Mouse (Mus musculus): ENCODE measurements around the gene Dis3l2.

DNA sequence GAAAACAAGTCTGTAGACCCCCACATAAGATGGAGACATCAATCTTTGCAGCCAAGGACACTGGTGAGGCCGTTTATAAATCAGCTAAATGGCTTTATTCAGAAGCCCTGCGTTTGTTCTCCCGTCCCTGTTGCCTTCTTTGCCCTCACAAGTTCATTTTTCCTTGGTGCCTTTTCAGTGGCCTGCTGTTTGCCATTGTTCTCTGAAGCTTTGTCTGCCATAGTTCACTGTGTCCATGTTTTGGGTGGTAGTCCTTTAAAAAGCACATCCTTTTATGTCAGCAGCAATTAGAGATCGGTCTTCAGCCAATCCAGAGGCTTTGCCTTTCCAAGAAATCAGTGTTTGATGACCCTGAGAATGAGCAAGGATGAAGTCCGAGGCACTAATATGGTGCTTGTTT is 289.2 kb downstream of the Dis3l2 start:
- TF ChIP-seq MYOD1 (IDR thresholded peaks at IDR 0.05; ENCODE audit: control insufficient read depth, insufficient read length, low read depth): no peak
- TF ChIP-seq CTCF (IDR thresholded peaks at IDR 0.05; ENCODE audit: control insufficient read depth, insufficient read depth, insufficient read length): no peak
- TF ChIP-seq USF1 (IDR thresholded peaks at IDR 0.05; ENCODE audit: low read depth): no peak
- no peak for TF ChIP-seq MAX (IDR thresholded peaks at IDR 0.05)
- no peak for TF ChIP-seq CEBPB (IDR thresholded peaks at IDR 0.05; ENCODE audit: low read depth)
